Mouse (Mus musculus): ENCODE data around the gene Acot13.
A peak's percentile ranks its signal among the peaks of the same experiment; 100 is the strongest.

Gene Acot13

DNA sequence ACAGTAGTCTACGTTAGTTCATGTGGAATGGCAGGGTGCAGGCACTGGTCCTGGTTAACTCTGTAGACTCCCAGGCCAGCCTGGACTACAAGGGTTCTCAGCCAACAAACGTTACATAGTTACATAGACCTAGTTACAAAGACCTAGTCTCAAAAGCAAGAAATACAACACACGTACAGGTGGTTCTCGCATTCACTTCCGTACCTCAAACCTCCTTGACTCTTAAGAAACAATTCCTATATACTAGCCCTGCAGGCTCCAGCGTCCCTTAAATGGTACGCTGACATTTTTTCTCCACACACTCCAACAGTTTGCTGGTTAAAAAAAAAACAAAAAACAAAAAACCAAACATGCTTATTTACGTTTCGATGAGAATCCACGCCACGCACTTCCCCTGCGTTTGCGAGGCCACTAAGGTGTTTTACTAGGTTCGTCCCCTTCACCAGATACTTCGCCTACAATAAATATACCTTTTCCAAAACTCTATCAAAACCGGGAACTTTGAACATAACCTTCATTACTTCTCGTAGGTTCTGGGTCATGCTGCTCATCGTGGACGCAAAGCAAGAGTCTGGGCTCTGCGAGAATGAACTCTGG is 486 bp downstream of the Acot13 start:
- peak in 1 of 2 experiments; percentile 22 for DNase-seq (ENCODE audit: low spot score in 2 of 2)

GRCm38 (mm10) chr13:24826116-24826515 is 5.2 kb downstream of the Acot13 start:
- no peak for DNase-seq (ENCODE audit: low spot score in 2 of 2)

DNA sequence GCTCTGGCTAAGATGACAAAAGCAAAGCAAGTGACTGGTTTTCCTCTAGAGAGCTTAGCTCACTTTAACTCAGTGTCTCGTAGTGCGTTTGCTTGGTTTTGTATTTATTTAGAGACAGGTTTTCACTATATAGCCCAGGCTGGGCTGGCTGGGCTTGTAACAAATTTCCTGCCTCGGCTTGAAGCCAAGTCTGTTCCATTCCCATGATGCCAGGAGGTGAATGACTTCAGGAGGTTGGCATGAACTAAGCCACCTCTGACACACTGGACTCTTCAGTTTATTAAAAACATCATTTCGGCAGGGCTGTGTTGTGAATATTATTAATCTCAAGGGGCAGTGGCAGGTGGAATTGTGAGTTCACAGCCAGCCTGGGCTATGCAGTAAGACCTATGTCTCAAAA is 5.8 kb downstream of the Acot13 start:
- no peak for DNase-seq (ENCODE audit: low spot score in 2 of 2)

- no peak for DNase-seq (ENCODE audit: low spot score in 2 of 2)
Measured at GRCm38 (mm10) chr13:24824647-24825046, 6.7 kb downstream of the Acot13 start.

- no peak for DNase-seq (ENCODE audit: low spot score in 2 of 2)
Measured at GRCm38 (mm10) chr13:24822663-24823343, 8.5 kb downstream of the Acot13 start.

DNA sequence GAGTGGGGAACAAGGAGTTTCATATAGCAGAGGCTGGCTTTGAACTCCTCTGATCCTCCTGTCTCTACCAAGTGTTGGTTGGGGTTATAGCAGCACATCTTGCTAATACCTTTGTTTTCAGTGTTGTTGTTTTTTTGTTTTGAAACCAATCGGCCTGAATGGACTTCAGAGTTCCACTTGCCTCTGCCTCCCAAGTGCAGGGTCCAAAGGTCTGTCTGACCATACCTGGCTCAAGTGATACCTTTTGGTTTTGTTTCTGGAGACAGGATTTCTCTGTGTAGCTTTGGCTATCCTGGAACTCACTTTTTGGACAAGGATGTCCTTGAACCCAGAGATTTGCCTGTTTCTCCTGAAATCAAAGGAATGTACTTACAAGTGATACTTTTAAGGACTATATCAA is 11.4 kb downstream of the Acot13 start:
- no peak for DNase-seq (ENCODE audit: low spot score in 2 of 2)

- DNase-seq (ENCODE audit: low spot score in 2 of 2) = peak in 1 of 2 experiments; percentile 26
Measured at GRCm38 (mm10) chr13:24816125-24817092, 14.9 kb downstream of the Acot13 start.

DNA sequence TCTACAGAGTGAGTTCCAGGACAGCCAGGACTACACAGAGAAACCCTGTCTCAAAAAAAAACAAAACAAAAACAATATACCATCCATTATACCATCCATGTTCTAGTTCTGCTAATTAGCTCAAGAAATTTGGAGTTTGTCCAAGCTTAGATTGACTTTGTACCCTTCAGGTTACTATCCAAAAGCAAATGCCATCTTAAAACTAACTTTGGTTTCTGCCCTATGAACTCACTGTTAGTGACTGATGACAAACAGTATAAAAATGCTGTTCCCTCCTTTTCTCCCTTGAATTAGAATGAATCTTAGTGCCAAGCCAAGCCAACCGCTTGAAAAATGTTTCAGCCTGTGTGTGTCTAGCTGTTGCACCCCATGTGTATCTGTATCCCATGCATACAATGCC is 16.7 kb downstream of the Acot13 start:
- DNase-seq (ENCODE audit: low spot score in 2 of 2) = no peak

DNA sequence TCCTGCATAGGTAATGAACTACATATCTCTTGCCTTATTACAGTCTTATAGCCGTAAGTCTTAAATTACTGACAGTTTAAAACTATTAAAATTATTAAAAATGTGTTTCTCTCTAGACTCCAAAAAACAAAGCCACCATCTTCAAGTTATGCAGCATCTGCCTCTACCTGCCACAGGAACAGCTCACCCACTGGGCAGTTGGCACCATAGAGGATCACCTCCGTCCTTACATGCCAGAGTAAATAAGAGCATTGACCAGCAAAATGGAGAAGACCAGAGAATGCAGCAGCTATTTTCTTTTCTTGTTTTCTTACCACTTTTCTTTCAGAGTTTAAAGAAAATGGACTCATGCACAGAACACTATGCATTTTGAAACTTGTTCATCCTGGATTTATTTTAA is 18.8 kb downstream of the Acot13 start:
- no peak for DNase-seq (ENCODE audit: low spot score in 2 of 2)

- no peak for DNase-seq (ENCODE audit: low spot score in 2 of 2)
Measured at GRCm38 (mm10) chr13:24806079-24806478, 25.3 kb downstream of the Acot13 start.

DNA sequence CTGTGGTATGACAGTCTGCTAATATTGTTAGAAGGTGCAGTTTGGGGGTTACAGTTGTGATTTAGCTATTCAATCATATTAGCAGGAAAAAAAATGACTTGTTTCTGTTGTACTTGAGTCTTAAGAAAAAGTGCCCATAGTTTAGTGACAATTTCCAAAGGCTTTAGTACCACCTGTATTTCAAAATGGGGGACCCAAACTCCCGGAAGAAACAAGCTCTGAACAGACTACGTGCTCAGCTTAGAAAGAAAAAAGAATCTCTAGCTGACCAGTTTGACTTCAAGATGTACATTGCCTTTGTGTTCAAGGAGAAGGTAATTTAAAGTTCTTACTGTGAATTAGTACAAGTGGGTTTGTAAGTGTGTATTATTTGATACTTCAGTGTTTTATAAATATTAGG is 28.1 kb downstream of the Acot13 start:
- no peak for DNase-seq (ENCODE audit: low spot score in 2 of 2)

- DNase-seq (ENCODE audit: low spot score in 2 of 2) = peak; percentile 61 to 63
Measured at GRCm38 (mm10) chr13:24802131-24802691, 29.1 kb downstream of the Acot13 start.

- peak in 1 of 2 experiments; percentile 76 for DNase-seq (ENCODE audit: low spot score in 2 of 2)
Measured at GRCm38 (mm10) chr13:24801308-24801921, 29.9 kb downstream of the Acot13 start, which contains the start of gene BC005537. TSS of gene BC005537 (plus strand) at chr13:24801657.

DNA sequence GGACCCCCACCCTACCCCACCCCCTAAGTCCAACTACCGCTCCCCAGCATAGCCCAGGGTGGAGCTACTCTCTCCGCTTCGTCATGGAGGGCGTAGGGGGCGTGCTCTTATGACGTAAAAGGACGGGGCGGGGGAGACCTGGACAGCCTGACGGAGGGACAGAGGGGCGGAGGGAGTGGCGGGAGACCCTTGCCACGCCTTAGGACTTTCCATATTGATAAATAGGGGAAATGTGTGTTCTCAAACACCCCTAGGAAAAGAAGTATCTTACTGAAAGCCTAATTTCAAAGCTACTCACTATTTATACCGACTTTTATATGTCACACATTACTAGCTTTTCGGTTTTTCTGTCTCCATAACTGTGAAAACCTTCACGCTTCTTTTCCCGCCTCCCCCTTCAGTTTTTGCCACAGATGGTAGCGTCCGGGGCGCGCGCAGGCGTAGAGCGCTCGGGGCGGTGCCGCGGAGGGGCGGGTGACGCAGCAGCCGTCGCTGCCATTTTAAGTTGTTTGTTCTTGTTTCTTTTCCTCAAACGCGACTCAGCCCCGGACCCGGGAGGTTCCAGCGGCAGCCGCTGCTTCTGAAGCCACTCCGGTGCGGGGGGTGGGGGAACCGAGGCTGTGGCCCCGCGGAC is 30.5 kb downstream of the Acot13 start:
- peak; percentile 97 to 98 for DNase-seq (ENCODE audit: low spot score in 2 of 2)

GRCm38 (mm10) chr13:24799925-24800673 is 31.2 kb downstream of the Acot13 start:
- peak; percentile 55 to 69 for DNase-seq (ENCODE audit: low spot score in 2 of 2)

- DNase-seq (ENCODE audit: low spot score in 2 of 2) = no peak
Measured at GRCm38 (mm10) chr13:24799378-24799777, 32.0 kb downstream of the Acot13 start.

DNA sequence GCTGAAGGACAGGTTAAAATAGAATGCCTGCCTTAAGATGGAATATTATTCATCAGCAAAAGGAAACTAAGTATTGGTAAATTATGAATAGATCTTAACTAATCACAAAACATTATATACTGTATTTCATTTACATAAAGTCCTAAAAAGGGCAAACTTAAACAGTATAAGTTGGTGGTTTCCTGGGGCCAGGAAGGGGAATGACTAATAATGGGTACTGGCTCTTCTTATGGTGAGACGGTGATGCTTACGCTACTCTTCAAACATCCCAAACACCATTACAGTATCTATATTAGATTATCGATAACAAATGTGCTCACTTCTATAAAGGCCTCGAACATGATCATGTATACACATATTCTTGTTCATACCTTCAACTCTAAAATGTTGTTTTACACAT is 32.7 kb downstream of the Acot13 start:
- DNase-seq (ENCODE audit: low spot score in 2 of 2) = no peak

DNA sequence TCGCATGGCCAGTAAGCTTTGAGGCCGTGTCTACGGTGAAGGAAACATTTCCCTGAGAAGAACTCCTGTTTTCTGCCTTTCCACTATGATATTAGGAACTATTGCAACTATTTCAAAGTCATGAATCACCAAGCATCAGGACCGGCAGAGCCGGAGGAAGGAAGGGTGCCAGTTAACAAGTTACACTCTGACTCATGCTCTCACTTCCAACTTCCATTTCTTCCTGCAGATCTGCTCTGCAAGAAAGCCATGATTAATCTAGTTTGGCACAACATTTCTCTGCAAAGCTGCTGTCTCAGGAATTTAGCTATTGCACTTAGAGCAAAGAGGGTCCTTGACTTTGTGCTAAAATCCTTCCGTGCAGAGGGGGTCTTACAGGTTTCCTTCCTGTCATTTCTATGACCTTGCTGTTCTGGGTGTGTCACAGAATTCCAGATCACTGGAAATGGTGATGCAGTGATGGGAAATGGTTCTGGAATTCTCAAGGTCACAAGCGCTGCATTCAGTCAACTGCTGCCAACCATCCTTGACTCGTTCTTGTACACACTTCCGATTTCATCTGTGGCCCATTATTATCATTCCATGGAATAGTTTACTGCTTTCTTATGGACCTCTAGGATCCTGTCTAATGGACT is 38.8 kb downstream of the Acot13 start:
- no peak for DNase-seq (ENCODE audit: low spot score in 2 of 2)

DNA sequence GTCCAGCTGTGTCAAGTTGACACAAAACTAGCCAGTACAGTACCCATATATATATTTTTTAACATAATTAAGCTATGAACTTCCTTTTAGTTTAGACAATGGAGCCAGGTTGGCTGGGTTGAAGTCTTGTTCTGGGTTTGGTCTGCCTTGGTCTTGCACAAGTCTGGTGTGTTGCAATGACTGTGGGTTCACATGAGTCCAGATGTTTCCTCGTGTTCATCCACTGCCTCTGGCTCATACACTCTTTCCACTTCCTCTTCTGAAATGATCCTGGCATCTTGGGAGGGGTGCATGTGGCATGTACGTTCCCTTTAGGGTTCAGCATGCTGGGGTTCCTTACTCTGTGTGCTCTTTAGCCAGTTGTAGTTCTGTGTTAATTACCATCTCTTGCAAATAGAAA is 40.0 kb downstream of the Acot13 start:
- DNase-seq (ENCODE audit: low spot score in 2 of 2) = no peak

GRCm38 (mm10) chr13:24787477-24787876 is 43.9 kb downstream of the Acot13 start:
- DNase-seq (ENCODE audit: low spot score in 2 of 2) = no peak
